Mouse (Mus musculus): Measurements from ENCODE around the gene Gpr171.

- TF ChIP-seq CTCF (IDR thresholded peaks at IDR 0.05; ENCODE audit: control insufficient read depth, insufficient read depth, insufficient replicate concordance, low read depth, low read length) (no peak), POLR2A (IDR thresholded peaks at IDR 0.05; ENCODE audit: control insufficient read depth, low read depth, low read length) (no peak)
Observed at GRCm38 (mm10) chr3:59130431-59130830, 28.8 kb upstream of the Gpr171 start.

Measured in testis, adult 2 months (tissue).